ENCODE assay signal across 30 mouse cellular contexts in the genomic region with DNA sequence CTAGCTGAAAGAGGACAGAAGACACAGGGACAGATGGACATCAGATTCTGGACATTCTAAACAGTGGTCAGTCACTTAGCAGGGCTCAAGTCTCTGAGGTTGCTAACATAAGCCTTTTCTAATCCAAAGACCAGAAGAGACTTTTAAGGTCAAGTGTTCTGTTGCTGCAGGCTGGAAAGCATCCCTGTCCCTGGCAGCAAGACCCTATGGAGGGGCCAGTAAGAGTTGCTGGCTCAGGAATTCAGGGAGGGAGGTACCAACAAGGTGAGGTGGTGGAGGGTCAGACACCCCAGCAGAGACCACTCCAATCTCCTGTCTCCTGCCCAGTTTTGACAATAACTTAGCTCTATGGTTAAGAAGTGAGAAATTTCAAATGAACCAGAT. TPM values are rescaled to one million over a fixed set of nuclear protein-coding genes. Genes with fewer than 3 reads are reported as not detected.
DNase-seq lines count a peak whose midpoint lies in the region; ATAC-seq and TF ChIP-seq lines count a peak whose summit lies in the region.
"Had no signal": no experiment of that assay in that cellular context is flagged by ENCODE, and none has a peak within 500 bp of the region (broad histone marks: within the 10 kb centered on the region; RNA-seq: fewer than 3 reads in every experiment).

No protein-coding gene starts in this region.

- H3K27ac ChIP-seq in brown adipose tissue, adult 24 weeks (replicated peaks; ENCODE audit: low read depth, low read length), result peak overlapping the region; percentile 20; the same call in 1 of the 2 replicates
- H3K27ac ChIP-seq in hindbrain, embryonic 12.5 days, result no peak overlapping the region
- H3K27ac ChIP-seq: embryonic facial prominence, embryonic 10.5 days; embryonic facial prominence, embryonic 13.5 days; forebrain, embryonic 12.5 days; forebrain, embryonic 15.5 days; hindbrain, embryonic 10.5 days; hindbrain, embryonic 14.5 days; hindbrain, postnatal 0 days had no signal

- H3K36me3 ChIP-seq in E14TG2a.4 (ENCODE audit: insufficient read depth, low read length), result peaks cover 95% of the 10 kb centered on the region
- peaks cover 70% of the 10 kb centered on the region for H3K36me3 ChIP-seq in hindbrain, embryonic 12.5 days

- no peak overlapping the region for H3K4me2 ChIP-seq in hindbrain, embryonic 12.5 days (replicated peaks)
- H3K4me2 ChIP-seq: embryonic facial prominence, embryonic 13.5 days; forebrain, embryonic 12.5 days; forebrain, embryonic 15.5 days; heart, embryonic 11.5 days; hindbrain, embryonic 14.5 days had no signal

- intact Hi-C loops in gastrocnemius, postnatal 14 days (cut with DNase I; ENCODE audit: low total_unique reads), result no loop called here

- H3K27me3 ChIP-seq in E14TG2a.4 (ENCODE audit: insufficient read depth, low read length), result no peaks in the 10 kb centered on the region
- H3K27me3 ChIP-seq in hindbrain, embryonic 12.5 days, result no peaks in the 10 kb centered on the region
- H3K27me3 ChIP-seq: embryonic facial prominence, embryonic 13.5 days; forebrain, embryonic 12.5 days; forebrain, embryonic 15.5 days had no signal

- no peaks in the 10 kb centered on the region for H3K9me3 ChIP-seq in E14TG2a.4 (ENCODE audit: low read length)
- H3K9me3 ChIP-seq in hindbrain, embryonic 12.5 days (replicated peaks), result no peaks in the 10 kb centered on the region
- H3K9me3 ChIP-seq: embryonic facial prominence, embryonic 13.5 days; forebrain, embryonic 12.5 days; forebrain, embryonic 15.5 days; hindbrain, embryonic 10.5 days had no signal

- H3K4me3 ChIP-seq in E14TG2a.4 (replicated peaks; ENCODE audit: low read length), result 0 out of 2 replicates have a peak overlapping the region, but pooled peaks have one; percentile 1
- H3K4me3 ChIP-seq in brown adipose tissue, adult 24 weeks (ENCODE audit: insufficient read depth, low read depth, low read length), result no peak overlapping the region
- H3K4me3 ChIP-seq in hindbrain, embryonic 12.5 days, result no peak overlapping the region
- H3K4me3 ChIP-seq: embryonic facial prominence, embryonic 10.5 days; embryonic facial prominence, embryonic 13.5 days; erythroblast, embryonic 14.5 days; forebrain, embryonic 12.5 days; forebrain, embryonic 15.5 days; hindbrain, embryonic 10.5 days had no signal

- H3K9ac ChIP-seq in hindbrain, embryonic 12.5 days, result no peak overlapping the region
- H3K9ac ChIP-seq: embryonic facial prominence, embryonic 13.5 days; forebrain, embryonic 12.5 days; forebrain, embryonic 15.5 days; hindbrain, embryonic 14.5 days had no signal

- no peak for ATAC-seq in hindbrain, embryonic 12.5 days (ENCODE audit: low FRiP score)
- ATAC-seq: activated CD4-positive, CD25-positive, alpha-beta regulatory T cell, adult 4 months; CD4-positive, CD25-positive, alpha-beta regulatory T cell, adult 4 months; forebrain, embryonic 15.5 days; hindbrain, postnatal 0 days; inflammation-experienced regulatory T-cells, adult 6 months had no signal

- TF ChIP-seq CTCF in E14TG2a.4 (conservative IDR thresholded peaks at IDR 0.05; ENCODE audit: low read length), result no peak

- H3K4me1 ChIP-seq in E14TG2a.4 (replicated peaks; ENCODE audit: low read depth, low read length), result peaks cover 95% of the 10 kb centered on the region
- peaks cover 24% of the 10 kb centered on the region for H3K4me1 ChIP-seq in brown adipose tissue, adult 24 weeks (ENCODE audit: control insufficient read depth, insufficient read depth, insufficient read length, low read length)
- H3K4me1 ChIP-seq in hindbrain, embryonic 12.5 days, result no peaks in the 10 kb centered on the region

- DNase-seq in gastrocnemius, postnatal 14 days, result peak; percentile 64
- DNase-seq in gastrocnemius, postnatal 4 days (ENCODE audit: low spot score in 2 of 2), result no peak
- DNase-seq in embryo, embryonic 10.5 days (ENCODE audit: low spot score), result no peak
- DNase-seq: adrenal gland, adult 8-10 months; adrenal gland, postnatal 25 days; cerebellum, adult 2 months; cerebellum, adult 9-11 months; cerebellum, postnatal 25 days; embryo, embryonic 11 days; kidney, adult 18-20 months had no signal

RNA-seq across cellular contexts. Expression of gene Mlec, which starts 11.2 kb away (rescaled TPM):
- 100 to 1,000 TPM; 216 to 235 TPM for total RNA-seq in gastrocnemius, postnatal 14 days (2021)
- total RNA-seq in gastrocnemius, postnatal 4 days (2021), result 100 to 1,000 TPM; 198 to 217 TPM
- 49.5 and 76.9 TPM in 2 replicates for polyA plus RNA-seq in brown adipose tissue, adult 24 weeks (2012; ENCODE audit: insufficient read depth, insufficient read length, missing spikeins)
- polyA plus RNA-seq in hindbrain, embryonic 12.5 days (2016; fragmentation: Nextera tagmentation; extraction: Ambion mirVana), result 65.0 and 72.9 TPM in 2 replicates

RNA-seq across cellular contexts. Expression of gene Unc119b, which starts 12.0 kb away (rescaled TPM):
- total RNA-seq in gastrocnemius, postnatal 14 days (2021), result 10 to 100 TPM; 12.2 to 12.7 TPM
- 10 to 100 TPM; 19.9 to 20.3 TPM for total RNA-seq in gastrocnemius, postnatal 4 days (2021)
- polyA plus RNA-seq in brown adipose tissue, adult 24 weeks (2012; ENCODE audit: insufficient read depth, insufficient read length, missing spikeins), result 9.4 and 11.0 TPM in 2 replicates
- 57.5 and 62.0 TPM in 2 replicates for polyA plus RNA-seq in hindbrain, embryonic 12.5 days (2016; fragmentation: Nextera tagmentation; extraction: Ambion mirVana)

RNA-seq across cellular contexts. Expression of gene Acads, which starts 27.6 kb away (rescaled TPM):
- total RNA-seq in gastrocnemius, postnatal 14 days (2021), result 10 to 100 TPM; 58.1 to 67.2 TPM
- total RNA-seq in gastrocnemius, postnatal 4 days (2021), result 10 to 100 TPM; 74.6 to 78.1 TPM
- polyA plus RNA-seq in brown adipose tissue, adult 24 weeks (2012; ENCODE audit: insufficient read depth, insufficient read length, missing spikeins), result 345 and 375 TPM in 2 replicates
- polyA plus RNA-seq in hindbrain, embryonic 12.5 days (2016; fragmentation: Nextera tagmentation; extraction: Ambion mirVana), result 38.7 and 41.9 TPM in 2 replicates

RNA-seq across cellular contexts. Expression of gene Cabp1, which starts 47.4 kb away (rescaled TPM):
- total RNA-seq in gastrocnemius, postnatal 14 days (2021), result 1 to 10 TPM; 1.2 to 1.3 TPM
- 1 to 10 TPM; 4.2 to 5.1 TPM for total RNA-seq in gastrocnemius, postnatal 4 days (2021)
- 1.0 and 1.3 TPM in 2 replicates for polyA plus RNA-seq in brown adipose tissue, adult 24 weeks (2012; ENCODE audit: insufficient read depth, insufficient read length, missing spikeins)
- polyA plus RNA-seq in hindbrain, embryonic 12.5 days (2016; fragmentation: Nextera tagmentation; extraction: Ambion mirVana), result 10.3 and 10.5 TPM in 2 replicates
- total RNA-seq: common myeloid progenitor, adult 5-6 weeks; granulocyte monocyte progenitor cell, adult 5-6 weeks had no signal
- polyA plus RNA-seq: CD4-positive, CD25-positive, alpha-beta regulatory T cell, adult 4 months; erythroblast, embryonic 14.5 days; inflammation-experienced regulatory T-cells, adult 6 months had no signal

RNA-seq across cellular contexts. Expression of gene Gm10401, which starts 48.6 kb away (rescaled TPM):
- total RNA-seq in gastrocnemius, postnatal 14 days (2021), result not detected
- total RNA-seq in gastrocnemius, postnatal 4 days (2021), result not detected
- polyA plus RNA-seq in brown adipose tissue, adult 24 weeks (2012; ENCODE audit: insufficient read depth, insufficient read length, missing spikeins), result not detected in 2 replicates
- 22.3 and 30.3 TPM in 2 replicates for polyA plus RNA-seq in hindbrain, embryonic 12.5 days (2016; fragmentation: Nextera tagmentation; extraction: Ambion mirVana)
- total RNA-seq: adrenal gland, adult 8-10 months; adrenal gland, postnatal 25 days; heart, adult 8-10 months; heart, postnatal 25 days; hindbrain, postnatal 0 days had no signal
- polyA plus RNA-seq: brain, embryonic 14.5 days; cerebellum, adult 2 months; erythroblast, embryonic 14.5 days had no signal
